Mouse (Mus musculus) layer of hippocampus, postnatal 10 days (tissue): Measurements from ENCODE around the gene Dclk3. TPM values are rescaled to one million over a fixed set of nuclear protein-coding genes. Genes with fewer than 3 reads are reported as not detected.

Source experiments
- DNase-seq, 2 experiments: peaks; one replicate each; pipeline ENCODE4 v3.0.0; 2021; ENCODE audit warnings: low spot score in 2 of 2
- total RNA-seq, 2 experiments: library from RNA; stranded (reverse); gene quantifications; 2 replicates each; pipeline ENCODE4 v1.2.3; 2021

Dclk3 gene
- total RNA-seq, 2 experiments from 2014 or later: 8.6 to 10.6 TPM

DNA sequence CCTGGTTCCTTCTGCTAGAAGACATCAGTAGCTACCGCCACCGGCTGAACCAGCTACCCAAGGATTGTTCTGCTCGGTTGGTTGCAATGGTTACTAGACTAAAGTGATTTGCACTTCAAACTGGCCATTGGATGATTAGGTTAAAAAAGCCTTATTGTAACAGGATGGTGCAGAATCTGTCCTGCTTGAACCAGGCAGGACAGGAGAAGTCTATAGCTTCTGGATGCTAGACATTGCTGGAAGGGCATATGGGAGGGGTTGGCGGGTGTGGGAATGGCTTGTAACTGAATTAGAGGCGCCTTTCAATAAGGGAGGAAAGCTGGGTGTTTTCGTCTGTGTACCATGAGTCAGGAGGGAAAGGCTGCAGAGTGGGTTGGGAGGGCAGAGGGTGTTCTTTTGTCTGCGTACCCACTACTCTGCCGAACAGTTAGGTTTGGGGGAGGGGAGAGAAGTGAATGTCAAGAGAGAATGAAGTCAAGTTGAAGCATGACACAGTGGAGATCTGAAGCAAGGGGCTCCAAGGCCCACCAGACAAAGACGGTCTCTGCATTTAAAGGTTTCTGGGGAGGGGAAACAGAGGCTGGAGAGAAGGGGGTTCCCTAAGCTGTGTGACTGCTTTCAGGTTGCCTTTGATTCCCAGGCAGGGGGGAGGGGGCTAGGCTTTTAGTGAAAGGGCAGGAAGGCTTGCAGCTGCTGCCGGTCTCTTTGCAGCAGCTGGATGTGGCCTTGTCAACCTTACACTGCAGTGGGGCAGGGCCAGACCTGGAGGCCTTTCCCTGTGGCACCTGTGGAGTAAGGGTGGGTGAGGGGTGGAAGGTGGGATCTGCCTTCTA is 48.0 kb downstream of the Dclk3 start:
- DNase-seq: no peak

DNA sequence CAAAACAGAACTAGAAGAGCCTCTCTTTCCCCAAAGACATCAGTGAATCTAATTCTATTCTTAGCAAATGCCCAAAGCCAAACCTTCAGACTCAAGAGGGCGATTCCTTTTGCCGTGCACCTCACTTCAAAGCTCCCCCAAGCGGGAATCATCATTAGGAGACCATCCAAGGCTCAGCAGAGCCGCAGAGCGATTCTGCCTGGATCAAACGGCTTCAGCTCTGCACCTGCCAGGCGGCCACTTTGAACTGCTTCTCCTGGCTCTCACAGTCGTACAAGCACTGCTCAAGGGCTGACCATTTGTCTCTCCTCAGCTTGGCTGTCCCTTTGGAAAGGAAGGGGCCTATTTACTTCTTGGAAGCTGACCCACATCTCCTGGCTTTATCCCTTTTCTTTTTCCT is 51.7 kb downstream of the Dclk3 start:
- no peak for DNase-seq

DNA sequence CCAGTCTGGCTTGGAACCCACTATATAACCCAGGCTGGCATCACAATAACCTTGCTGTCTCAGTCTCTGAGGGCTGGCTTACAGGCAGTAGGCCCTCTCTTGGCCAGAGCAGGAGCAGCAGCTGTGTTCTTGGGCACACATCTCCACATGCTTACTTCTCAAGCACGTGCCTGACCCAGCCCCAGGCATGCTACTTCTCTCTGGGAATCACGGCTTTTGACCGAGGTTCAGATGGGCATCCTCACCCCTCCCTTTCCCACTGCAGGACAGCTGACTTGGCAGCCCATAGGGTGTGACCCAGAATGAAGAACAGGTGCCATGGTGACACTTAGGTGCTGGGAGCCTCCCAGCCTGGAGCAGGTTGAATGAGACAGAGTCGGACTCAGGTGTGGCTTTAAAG is 52.4 kb downstream of the Dclk3 start:
- DNase-seq: no peak

DNA sequence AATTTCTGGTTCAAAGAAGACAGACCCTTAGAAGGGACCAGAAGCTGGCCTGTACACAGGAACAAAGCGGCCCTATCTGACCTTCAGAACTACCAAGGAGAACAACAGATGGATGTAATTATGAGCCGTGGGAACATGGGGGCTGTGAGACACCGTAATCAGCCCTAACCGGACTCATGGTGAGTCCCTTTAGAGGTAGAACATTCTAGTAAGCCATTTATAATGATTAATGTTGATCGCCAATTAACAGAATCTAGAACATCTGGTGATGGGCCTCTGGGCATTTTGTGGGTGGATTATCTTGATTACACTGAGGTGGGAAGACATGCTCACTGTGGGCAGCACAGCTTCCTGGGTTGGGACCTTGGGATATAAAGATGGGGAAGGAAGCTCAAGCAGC is 54.6 kb downstream of the Dclk3 start:
- no peak for DNase-seq

DNA sequence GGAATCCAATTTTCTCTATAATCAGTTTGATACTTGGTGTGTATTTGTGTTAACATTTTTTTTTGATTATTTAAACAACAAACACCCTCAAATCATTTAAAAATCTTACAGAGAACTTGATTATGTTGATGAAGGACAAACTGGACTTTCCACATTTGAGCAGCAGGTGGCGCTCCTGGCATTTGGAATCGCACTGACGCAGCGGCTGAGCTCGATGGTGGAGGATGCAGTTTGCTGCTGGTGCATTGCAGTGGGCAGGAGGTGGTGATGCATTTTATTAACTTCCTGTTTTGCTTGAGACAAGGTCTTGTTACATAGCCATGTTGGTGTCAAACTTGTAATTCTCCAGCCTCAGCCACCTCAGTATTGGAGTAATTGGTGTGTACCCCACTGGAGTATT is 56.7 kb downstream of the Dclk3 start:
- DNase-seq: peak; percentile 87 to 88

GRCm38 (mm10) chr9:111497074-111497811 is 58.4 kb downstream of the Dclk3 start:
- DNase-seq: peak; percentile 80 to 86

DNA sequence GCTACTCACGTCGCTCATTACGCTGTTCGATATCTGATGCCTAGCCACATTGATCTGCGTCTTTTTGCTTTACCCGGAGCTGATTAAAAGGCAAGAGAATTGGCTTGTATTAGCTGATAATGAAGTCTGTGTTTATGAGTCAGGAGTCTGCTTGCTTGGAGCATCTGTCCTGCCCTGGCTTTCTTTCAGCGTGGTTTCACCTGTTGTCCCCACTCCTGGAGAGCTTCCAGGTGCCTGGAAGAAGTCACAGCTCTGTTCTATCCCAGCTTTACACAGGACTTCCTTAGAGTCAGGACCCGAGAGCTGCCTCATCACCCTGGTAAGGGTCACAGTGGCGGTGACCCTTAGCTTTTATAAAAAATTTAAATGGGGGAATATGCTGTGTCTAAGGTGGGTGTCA is 61.3 kb downstream of the Dclk3 start:
- no peak for DNase-seq

- DNase-seq: no peak
Observed at GRCm38 (mm10) chr9:111506075-111506474, 67.2 kb downstream of the Dclk3 start.

GRCm38 (mm10) chr9:111514586-111515473 is 75.9 kb downstream of the Dclk3 start:
- DNase-seq: no peak

DNA sequence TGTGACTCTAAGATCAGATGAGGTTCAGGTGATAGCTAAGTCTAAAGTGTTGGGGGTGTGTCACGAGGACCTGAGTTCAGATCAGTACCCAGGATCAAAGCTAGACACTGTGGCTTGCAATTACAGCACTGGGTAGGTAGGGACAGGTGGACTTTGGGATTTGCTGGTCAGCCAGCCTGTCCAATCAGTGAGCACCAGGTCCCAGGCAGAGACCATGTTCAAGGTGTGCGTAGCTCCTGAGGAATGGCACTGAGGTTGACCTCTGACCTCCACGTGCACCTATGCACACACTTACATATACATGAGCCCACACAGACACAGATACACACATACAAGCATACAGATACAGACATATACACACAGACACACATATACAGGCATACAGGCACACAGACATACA is 76.7 kb downstream of the Dclk3 start:
- no peak for DNase-seq

GRCm38 (mm10) chr9:111522226-111522625 is 83.3 kb downstream of the Dclk3 start:
- no peak for DNase-seq

GRCm38 (mm10) chr9:111523111-111523510 is 84.2 kb downstream of the Dclk3 start:
- DNase-seq: no peak

GRCm38 (mm10) chr9:111523871-111524270 is 85.0 kb downstream of the Dclk3 start:
- DNase-seq: no peak

DNA sequence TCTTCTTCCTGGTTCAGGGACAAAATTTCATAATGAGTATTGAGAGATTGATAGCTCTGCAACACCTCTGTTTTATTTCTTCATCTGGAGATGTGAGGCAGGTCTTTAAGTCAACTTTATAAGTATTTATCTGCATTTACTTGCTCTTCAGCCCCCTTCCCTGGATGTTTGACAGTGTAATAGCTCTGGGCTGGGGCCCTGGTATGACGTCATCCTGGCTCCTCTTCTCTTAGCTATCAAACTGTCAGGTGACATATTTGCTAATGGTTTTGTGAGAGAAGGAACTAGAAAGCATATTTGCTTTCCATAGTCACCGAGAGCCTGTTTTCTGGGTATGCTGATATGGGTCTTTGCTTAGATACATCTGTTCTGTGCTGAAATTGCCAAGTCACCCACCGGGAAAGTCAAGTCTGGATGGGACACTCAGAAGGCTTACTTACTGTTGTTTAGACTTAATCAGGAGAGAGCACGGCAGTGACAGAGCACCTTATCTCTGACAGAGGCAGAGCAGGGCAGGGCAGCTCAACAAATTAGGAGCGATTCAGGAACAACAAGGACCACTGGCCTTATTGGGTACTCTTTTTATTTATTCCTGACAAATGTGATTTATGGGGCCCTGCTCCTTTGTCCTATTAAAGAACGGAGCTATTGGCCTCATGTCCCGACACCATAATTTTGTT is 96.0 kb downstream of the Dclk3 start:
- DNase-seq: no peak

- DNase-seq: no peak
Observed at GRCm38 (mm10) chr9:111535445-111536064, 96.7 kb downstream of the Dclk3 start.

Other genes with a start within 250 kb of the Dclk3 start
- gene Mlh1, start 167.3 kb upstream of the Dclk3 start, total RNA-seq: 10 to 100 TPM; 21.1 to 26.0 TPM
- 10 to 100 TPM; 80.1 to 83.0 TPM for gene Epm2aip1, start 167.2 kb upstream of the Dclk3 start, total RNA-seq
- 100 to 1,000 TPM in 1 of 2 experiments, 10 to 100 TPM in 1; 92.2 to 132 TPM for gene Trank1, start 127.3 kb upstream of the Dclk3 start, total RNA-seq